ENCODE assay signal across 27 mouse cellular contexts in the genomic region with DNA sequence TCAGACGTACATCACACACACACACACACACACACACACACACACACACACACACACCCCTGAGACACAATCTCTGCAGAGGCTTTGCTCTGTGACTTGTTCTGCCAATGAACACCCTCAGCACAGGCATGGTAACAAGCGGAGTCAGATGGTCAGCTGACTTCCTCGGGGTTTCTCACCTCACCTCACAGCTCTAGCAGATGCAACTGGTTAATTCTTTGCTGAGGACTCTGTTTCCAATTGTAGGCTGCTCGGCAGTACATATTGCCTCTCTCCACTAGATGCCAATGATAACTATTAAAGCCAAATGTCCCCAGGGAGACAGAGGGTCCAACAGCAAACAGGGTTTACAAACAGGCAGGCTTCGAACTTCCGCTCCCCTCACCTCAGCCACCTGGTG. TPM values are rescaled to one million over a fixed set of nuclear protein-coding genes. Genes with fewer than 3 reads are reported as not detected.
A peak's percentile ranks its signal among the peaks of the same experiment; 100 is the strongest.
DNase-seq lines count a peak whose midpoint lies in the region; ATAC-seq and TF ChIP-seq lines count a peak whose summit lies in the region.
"Had no signal": no experiment of that assay in that cellular context is flagged by ENCODE, and none has a peak within 500 bp of the region (broad histone marks: within the 10 kb centered on the region; RNA-seq: fewer than 3 reads in every experiment).

No protein-coding gene starts in this region.

- no peak overlapping the region for H3K4me3 ChIP-seq in CH12.LX (replicated peaks in 1 of 3; ENCODE audit: low read depth in 2 of 3, low read length in 2 of 3, poor library complexity in 1 of 3)
- no peak overlapping the region for H3K4me3 ChIP-seq in embryonic facial prominence, embryonic 15.5 days (replicated peaks)
- H3K4me3 ChIP-seq in kidney, embryonic 16.5 days (ENCODE audit: low read length): no peak overlapping the region
- no peak overlapping the region for H3K4me3 ChIP-seq in midbrain, postnatal 0 days (ENCODE audit: low read depth, low read length)
- H3K4me3 ChIP-seq: embryonic facial prominence, embryonic 13.5 days; forebrain, embryonic 10.5 days; forebrain, embryonic 13.5 days; heart, embryonic 12.5 days; heart, embryonic 15.5 days; hindbrain, embryonic 10.5 days; hindbrain, embryonic 13.5 days; intestine, embryonic 15.5 days had no signal

- peaks cover 27 to 91% of the 10 kb centered on the region in 2 experiments for H3K4me1 ChIP-seq in CH12.LX (ENCODE audit: control insufficient read depth in 1 of 2, insufficient read depth in 2 of 2)
- peaks cover 26% of the 10 kb centered on the region for H3K4me1 ChIP-seq in embryonic facial prominence, embryonic 15.5 days
- H3K4me1 ChIP-seq in kidney, embryonic 16.5 days (ENCODE audit: insufficient read depth, low read length): peaks cover 4% of the 10 kb centered on the region; the same call in 1 of the 2 replicates
- 0 out of 2 replicates have a peak, but pooled peaks cover 4% of the 10 kb centered on the region for H3K4me1 ChIP-seq in midbrain, postnatal 0 days (ENCODE audit: insufficient read depth, low read length)
- H3K4me1 ChIP-seq: intestine, embryonic 15.5 days had no signal

- H3K4me2 ChIP-seq in CH12.LX (ENCODE audit: insufficient read depth, low read depth, poor library complexity, severe bottlenecking): peak overlapping the region; percentile 27
- no peak overlapping the region for H3K4me2 ChIP-seq in embryonic facial prominence, embryonic 15.5 days (replicated peaks)
- H3K4me2 ChIP-seq in kidney, embryonic 16.5 days (replicated peaks; ENCODE audit: low read depth, low read length): no peak overlapping the region
- no peak overlapping the region for H3K4me2 ChIP-seq in midbrain, postnatal 0 days (ENCODE audit: low read depth, low read length, poor library complexity, severe bottlenecking)
- H3K4me2 ChIP-seq: embryonic facial prominence, embryonic 13.5 days; forebrain, embryonic 13.5 days; heart, embryonic 12.5 days; heart, embryonic 15.5 days; hindbrain, embryonic 13.5 days; intestine, embryonic 15.5 days had no signal

- DNase-seq in B cell, adult 2 months: peak; percentile 30 to 32
- peak; percentile 74 for DNase-seq in CH12.LX (ENCODE audit: extremely low read depth)
- DNase-seq in midbrain, postnatal 0 days (ENCODE audit: low spot score): no peak
- DNase-seq in frontal cortex, postnatal 10 days (ENCODE audit: low spot score in 2 of 2): no peak
- DNase-seq: adrenal gland, postnatal 10 days; adrenal gland, postnatal 36 days; cerebellum, adult 2 months; cerebellum, adult 9-11 months; cerebellum, postnatal 25 days; gastrocnemius, postnatal 25 days; heart, adult 18-20 months; heart, postnatal 10 days; heart, postnatal 36 days had no signal

- H3K9me3 ChIP-seq in CH12.LX (replicated peaks; ENCODE audit: low read length): no peaks in the 10 kb centered on the region
- H3K9me3 ChIP-seq in embryonic facial prominence, embryonic 15.5 days (replicated peaks): no peaks in the 10 kb centered on the region
- no peaks in the 10 kb centered on the region for H3K9me3 ChIP-seq in kidney, embryonic 16.5 days (ENCODE audit: low read length)
- no peaks in the 10 kb centered on the region for H3K9me3 ChIP-seq in midbrain, postnatal 0 days (ENCODE audit: low read length)
- H3K9me3 ChIP-seq: embryonic facial prominence, embryonic 13.5 days; forebrain, embryonic 10.5 days; forebrain, embryonic 13.5 days; G1E; heart, embryonic 12.5 days; heart, embryonic 15.5 days; hindbrain, embryonic 10.5 days; hindbrain, embryonic 13.5 days; intestine, embryonic 15.5 days had no signal

- TF ChIP-seq CTCF in CH12.LX (conservative IDR thresholded peaks at IDR 0.05 in 1 of 2, IDR thresholded peaks at IDR 0.05 in 1 of 2; ENCODE audit: low read depth in 2 of 2, low read length in 2 of 2): no peak
- TF ChIP-seq CTCF in midbrain, postnatal 0 days (IDR thresholded peaks at IDR 0.05): no peak

- H3K36me3 ChIP-seq in CH12.LX (replicated peaks in 1 of 2; ENCODE audit: control insufficient read depth in 1 of 2, insufficient read depth in 1 of 2, low read length in 1 of 2): peaks cover 11 to 24% of the 10 kb centered on the region in 2 experiments
- H3K36me3 ChIP-seq in embryonic facial prominence, embryonic 15.5 days: no peaks in the 10 kb centered on the region
- H3K36me3 ChIP-seq in kidney, embryonic 16.5 days (ENCODE audit: insufficient read depth, low read length): no peaks in the 10 kb centered on the region
- H3K36me3 ChIP-seq in midbrain, postnatal 0 days (ENCODE audit: insufficient read depth, low read length): no peaks in the 10 kb centered on the region
- H3K36me3 ChIP-seq: embryonic facial prominence, embryonic 13.5 days; heart, embryonic 12.5 days; heart, embryonic 15.5 days; hindbrain, embryonic 13.5 days; intestine, embryonic 15.5 days had no signal

- dilution Hi-C loops in CH12.LX (cut with MboI; ENCODE audit: extremely low pct_ligation_motif_present, extremely low pct_unique_long_range_greater_than_20kb, low sequenced_read_pairs): no loop called here

- peaks cover 85% of the 10 kb centered on the region for H3K79me2 ChIP-seq in CH12.LX (replicated peaks; ENCODE audit: control insufficient read depth, extremely low read depth, insufficient read depth, poor library complexity, severe bottlenecking)

- in situ Hi-C loops in CH12.LX (cut with MboI; ENCODE audit: low pct_ligation_motif_present, low pct_unique_long_range_greater_than_20kb, low sequenced_read_pairs): no loop called here

- H3K9ac ChIP-seq in CH12.LX (ENCODE audit: insufficient read depth, low read depth): peak overlapping the region; percentile 9; the same call in 1 of the 2 replicates
- H3K9ac ChIP-seq in embryonic facial prominence, embryonic 15.5 days: no peak overlapping the region
- no peak overlapping the region for H3K9ac ChIP-seq in kidney, embryonic 16.5 days (replicated peaks; ENCODE audit: low read length)
- no peak overlapping the region for H3K9ac ChIP-seq in midbrain, postnatal 0 days (replicated peaks; ENCODE audit: low read length, poor library complexity, severe bottlenecking)
- H3K9ac ChIP-seq: embryonic facial prominence, embryonic 13.5 days; forebrain, embryonic 13.5 days; heart, embryonic 12.5 days; heart, embryonic 15.5 days; hindbrain, embryonic 13.5 days; intestine, embryonic 15.5 days had no signal

- no peak for TF ChIP-seq RAD21 in CH12.LX (IDR thresholded peaks at IDR 0.05; ENCODE audit: low read depth, low read length)

- peak; percentile 43; the same call in 1 of the 2 replicates for ATAC-seq in embryonic facial prominence, embryonic 15.5 days (ENCODE audit: insufficient number of reproducible peaks, low FRiP score, low TSS enrichment, low read depth)
- no peak for ATAC-seq in kidney, embryonic 16.5 days (ENCODE audit: low FRiP score, low TSS enrichment)
- ATAC-seq in midbrain, postnatal 0 days (ENCODE audit: low FRiP score): no peak
- ATAC-seq: forebrain, embryonic 13.5 days; forebrain, embryonic 16.5 days; hindbrain, embryonic 16.5 days; intestine, embryonic 15.5 days; Patski had no signal

- H3K27me3 ChIP-seq in CH12.LX (replicated peaks): no peaks in the 10 kb centered on the region
- H3K27me3 ChIP-seq in embryonic facial prominence, embryonic 15.5 days: no peaks in the 10 kb centered on the region
- no peaks in the 10 kb centered on the region for H3K27me3 ChIP-seq in kidney, embryonic 16.5 days (ENCODE audit: insufficient read depth, low read length)
- H3K27me3 ChIP-seq in midbrain, postnatal 0 days (ENCODE audit: insufficient read depth, low read length): no peaks in the 10 kb centered on the region
- H3K27me3 ChIP-seq: embryonic facial prominence, embryonic 13.5 days; forebrain, embryonic 13.5 days; heart, embryonic 12.5 days; heart, embryonic 15.5 days; hindbrain, embryonic 13.5 days; intestine, embryonic 15.5 days; Patski had no signal

- 52% methylated on average over 6 of the region's 6 CpGs for WGBS in embryonic facial prominence, embryonic 15.5 days
- 77% methylated on average over 6 of the region's 6 CpGs for WGBS in kidney, embryonic 16.5 days
- WGBS in midbrain, postnatal 0 days: 83% methylated on average over 6 of the region's 6 CpGs

- TF ChIP-seq POLR2A in CH12.LX (IDR thresholded peaks at IDR 0.05; ENCODE audit: low read depth, low read length): peak; percentile 29; the same call in 1 of the 2 replicates

- H3K27ac ChIP-seq in CH12.LX (ENCODE audit: insufficient read depth, low read depth): peak overlapping the region; percentile 87
- H3K27ac ChIP-seq in embryonic facial prominence, embryonic 15.5 days (replicated peaks): no peak overlapping the region
- H3K27ac ChIP-seq in kidney, embryonic 16.5 days (ENCODE audit: low read length): no peak overlapping the region
- H3K27ac ChIP-seq in midbrain, postnatal 0 days (ENCODE audit: low read depth, low read length): no peak overlapping the region
- H3K27ac ChIP-seq: embryonic facial prominence, embryonic 13.5 days; forebrain, embryonic 10.5 days; forebrain, embryonic 13.5 days; heart, embryonic 15.5 days; hindbrain, embryonic 10.5 days; hindbrain, embryonic 13.5 days; intestine, embryonic 15.5 days had no signal

- TF ChIP-seq EP300 in CH12.LX (IDR thresholded peaks at IDR 0.05; ENCODE audit: low read length): no peak

TF ChIP-seq in CH12.LX, 34 proteins besides CTCF, POLR2A, EP300 and RAD21 (continues in another document):
- TF ChIP-seq MAZ (IDR thresholded peaks at IDR 0.05; ENCODE audit: low read depth, low read length): no peak
- peak; percentile 55 for TF ChIP-seq USF2 (conservative IDR thresholded peaks at IDR 0.05; ENCODE audit: low read depth, low read length)
- TF ChIP-seq MXI1 (IDR thresholded peaks at IDR 0.05; ENCODE audit: low read depth, low read length): no peak
- TF ChIP-seq MAFK (IDR thresholded peaks at IDR 0.05; ENCODE audit: insufficient replicate concordance, low read length): no peak
- no peak for TF ChIP-seq IRF4 (IDR thresholded peaks at IDR 0.05; ENCODE audit: low read depth, low read length)
- TF ChIP-seq ZKSCAN1 (IDR thresholded peaks at IDR 0.05; ENCODE audit: borderline replicate concordance, low read depth, low read length): no peak
- no peak for TF ChIP-seq JUND (conservative IDR thresholded peaks at IDR 0.05; ENCODE audit: low read depth, low read length)
- TF ChIP-seq TBP (conservative IDR thresholded peaks at IDR 0.05; ENCODE audit: low read depth, low read length): peak; percentile 35; the same call in 1 of the 2 replicates
- TF ChIP-seq BHLHE40 (IDR thresholded peaks at IDR 0.05; ENCODE audit: low read depth, low read length): peak; percentile 41; the same call in 1 of the 2 replicates
- TF ChIP-seq ELF1 (IDR thresholded peaks at IDR 0.05; ENCODE audit: low read depth, low read length): no peak
- TF ChIP-seq UBTF (IDR thresholded peaks at IDR 0.05; ENCODE audit: low read depth, low read length): no peak

RNA-seq across cellular contexts. Expression of a gene that starts 16.5 kb away (rescaled TPM):
- 149 and 174 TPM in 2 replicates for total RNA-seq in CH12.LX (2012; rRNA removed)
- total RNA-seq in CH12.LX (2014; rRNA removed): 65.1 and 71.8 TPM in 2 replicates
- polyA plus RNA-seq in CH12.LX (2012; ENCODE audit: insufficient read length, low read depth): 133 and 137 TPM in 2 replicates
- polyA plus RNA-seq in embryonic facial prominence, embryonic 15.5 days (2015; fragmentation: Nextera tagmentation; extraction: Ambion mirVana): 74.4 and 88.1 TPM in 2 replicates
- polyA plus RNA-seq in kidney, embryonic 16.5 days (2015; fragmentation: Nextera tagmentation; extraction: Ambion mirVana): 59.0 and 59.3 TPM in 2 replicates
- total RNA-seq in midbrain, postnatal 0 days (2014; rRNA removed): 68.8 and 87.0 TPM in 2 replicates
- polyA plus RNA-seq in midbrain, postnatal 0 days (2015; fragmentation: Nextera tagmentation; extraction: Ambion mirVana): 58.2 and 70.4 TPM in 2 replicates

Comparison
In these comparisons a context has a peak if more than half of its experiments do, and no peak if none do; other contexts are left out.
1. DNase-seq: peak in B cell, adult 2 months (2 of 2) and CH12.LX (single experiment); none in midbrain, postnatal 0 days (single experiment) and frontal cortex, postnatal 10 days (0 of 2).